Mouse (Mus musculus) brown adipose tissue, adult 24 weeks (tissue): Measurements from ENCODE around the gene 9130213A22Rik. TPM values are rescaled to one million over a fixed set of nuclear protein-coding genes. Genes with fewer than 3 reads are reported as not detected.

Experiments
- H3K27ac ChIP-seq: fragments of 200-500 bp; replicated peaks from 2 replicates; pipeline ENCODE4 v1.5.1; 2012; ENCODE audit warnings: low read depth, mild to moderate bottlenecking, low read length
- H3K4me1 ChIP-seq: fragments of 200-500 bp; 2 replicates; pipeline ENCODE4 v1.6.1; 2012; ENCODE audit warnings: low read length, mixed read lengths; ENCODE audit not compliant: control insufficient read depth, insufficient read depth, insufficient read length
- H3K4me3 ChIP-seq: fragments of 200-500 bp; 2 replicates; pipeline ENCODE4 v1.5.1; 2012; ENCODE audit warnings: low read depth, mild to moderate bottlenecking, low read length, moderate library complexity; ENCODE audit not compliant: insufficient read depth
- polyA plus RNA-seq: library from polyadenylated mRNA; stranded (reverse); fragments of >200 nt; gene quantifications from 2 replicates; pipeline ENCODE4 v1.2.4, GENCODE M21; 2012; ENCODE audit not compliant: missing spikeins, insufficient read depth, insufficient read length

9130213A22Rik gene
- polyA plus RNA-seq, 1 experiment: 0.87 TPM

DNA sequence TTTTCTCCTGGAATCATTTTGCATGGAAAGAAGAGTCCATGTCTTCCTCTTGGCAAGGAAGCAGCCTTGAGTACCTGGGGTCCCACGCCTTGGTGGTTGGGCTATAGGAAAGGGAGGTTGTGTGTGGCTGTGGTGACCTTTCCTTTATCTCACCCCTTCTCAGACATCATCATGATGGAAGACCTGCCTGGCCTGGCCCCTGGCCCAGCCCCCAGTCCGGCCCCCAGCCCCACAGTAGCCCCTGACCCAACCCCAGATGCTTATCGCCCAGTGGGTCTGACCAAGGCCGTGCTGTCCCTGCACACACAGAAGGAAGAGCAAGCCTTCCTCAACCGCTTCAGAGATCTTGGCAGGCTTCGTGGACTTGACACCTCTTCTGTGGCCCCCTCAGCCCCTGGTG is 17.2 kb downstream of the 9130213A22Rik start:
- Histone ChIP-seq H3K4me3 (no peak overlapping the region), H3K4me1 (no peaks in the 10 kb centered on the region), H3K27ac (no peak overlapping the region)

DNA sequence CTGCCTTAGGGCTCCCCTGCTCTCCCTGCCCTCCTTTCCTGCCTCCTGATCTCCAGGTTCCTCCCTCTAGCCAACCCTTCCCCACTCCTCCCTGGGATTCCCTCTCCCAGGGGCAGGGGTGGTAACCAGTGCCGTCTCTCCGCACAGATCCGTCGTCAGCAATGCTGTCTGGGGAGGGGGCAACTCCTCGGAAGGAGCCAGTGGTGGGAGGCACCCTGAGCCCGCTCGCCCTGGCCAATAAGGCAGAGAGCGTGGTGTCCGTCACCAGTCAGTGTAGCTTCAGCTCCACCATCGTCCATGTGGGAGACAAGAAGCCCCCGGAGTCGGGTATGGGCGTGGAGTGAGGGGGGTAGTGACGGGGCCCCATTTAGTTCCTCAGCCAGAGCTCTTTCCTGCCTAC is 17.9 kb downstream of the 9130213A22Rik start:
- no peak overlapping the region for H3K27ac ChIP-seq
- no peak overlapping the region for H3K4me3 ChIP-seq
- no peaks in the 10 kb centered on the region for H3K4me1 ChIP-seq

DNA sequence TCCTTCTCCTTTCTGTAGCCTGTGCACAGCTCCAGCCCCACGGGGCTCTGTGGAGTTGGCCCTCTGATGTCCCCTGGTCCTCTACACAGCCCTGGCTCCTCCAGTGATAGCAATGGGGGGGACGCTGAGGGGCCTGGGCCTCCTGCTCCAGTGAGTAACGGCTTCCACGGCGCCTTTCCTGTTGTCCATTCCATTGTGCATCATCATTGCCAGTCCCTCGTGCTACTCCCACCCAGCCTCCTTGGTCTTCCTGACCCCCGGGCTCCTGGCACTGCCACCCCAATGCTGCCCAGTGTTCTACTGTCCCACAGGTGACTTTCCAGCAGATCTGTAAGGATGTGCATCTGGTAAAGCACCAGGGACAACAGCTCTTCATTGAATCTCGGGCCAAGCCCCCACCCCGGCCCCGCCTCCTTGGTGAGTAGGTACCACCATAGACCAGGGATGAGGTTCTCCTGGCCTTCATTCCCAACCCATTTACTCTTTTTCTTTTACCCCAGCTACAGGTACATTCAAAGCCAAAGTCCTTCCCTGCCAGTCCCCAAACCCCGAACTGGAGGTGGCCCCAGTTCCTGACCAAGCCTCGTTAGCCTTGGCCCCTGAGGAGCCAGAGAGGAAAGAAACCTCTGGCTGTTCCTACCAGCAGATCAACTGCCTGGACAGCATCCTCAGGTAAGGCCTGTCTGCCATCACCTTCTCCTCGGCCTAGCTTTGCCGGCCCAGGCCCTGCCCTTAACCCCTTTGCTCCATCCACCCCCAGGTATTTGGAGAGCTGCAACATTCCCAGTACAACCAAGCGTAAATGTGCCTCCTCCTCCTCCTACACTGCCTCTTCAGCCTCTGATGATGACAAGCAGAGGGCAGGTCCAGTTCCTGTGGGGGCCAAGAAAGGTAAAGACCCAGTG is 18.6 kb downstream of the 9130213A22Rik start:
- Histone ChIP-seq H3K4me3 (no peak overlapping the region), H3K27ac (no peak overlapping the region), H3K4me1 (no peaks in the 10 kb centered on the region)

DNA sequence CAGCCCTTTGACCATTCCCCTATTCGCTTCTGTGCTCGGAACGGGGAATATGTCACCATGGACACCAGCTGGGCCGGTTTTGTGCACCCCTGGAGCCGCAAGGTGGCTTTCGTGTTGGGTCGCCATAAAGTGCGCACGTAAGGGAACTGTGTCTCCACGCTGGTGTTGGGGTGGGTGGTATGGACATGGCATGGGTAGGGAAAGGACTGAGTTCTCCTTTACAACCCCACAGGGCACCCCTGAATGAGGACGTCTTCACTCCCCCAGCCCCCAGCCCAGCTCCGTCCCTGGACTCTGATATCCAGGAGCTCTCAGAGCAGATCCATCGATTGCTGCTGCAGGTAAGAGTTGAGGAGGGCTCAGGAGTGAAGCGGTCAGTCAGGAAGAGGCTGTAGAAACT is 19.3 kb downstream of the 9130213A22Rik start:
- H3K4me1 ChIP-seq: peaks cover 4% of the 10 kb centered on the region
- H3K4me3 ChIP-seq: no peak overlapping the region
- H3K27ac ChIP-seq: no peak overlapping the region

DNA sequence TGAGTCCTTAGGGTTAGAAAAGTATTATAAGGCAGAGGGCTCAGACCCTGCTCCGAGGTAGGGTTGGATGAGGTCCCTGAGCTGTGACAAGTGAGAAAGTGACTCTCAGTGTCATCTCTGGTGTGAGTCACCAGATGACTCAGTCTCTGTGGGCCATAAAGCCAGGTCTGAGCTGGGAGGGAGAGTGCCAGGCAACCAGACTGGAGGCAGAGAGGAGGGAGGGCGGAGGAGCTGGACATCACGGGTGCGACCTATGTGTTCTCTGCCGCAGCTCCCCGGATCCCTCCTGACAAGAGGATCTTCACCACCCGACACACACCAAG is 20.0 kb downstream of the 9130213A22Rik start:
- H3K4me3 ChIP-seq: no peak overlapping the region
- H3K27ac ChIP-seq: no peak overlapping the region
- peaks cover 6% of the 10 kb centered on the region for H3K4me1 ChIP-seq

DNA sequence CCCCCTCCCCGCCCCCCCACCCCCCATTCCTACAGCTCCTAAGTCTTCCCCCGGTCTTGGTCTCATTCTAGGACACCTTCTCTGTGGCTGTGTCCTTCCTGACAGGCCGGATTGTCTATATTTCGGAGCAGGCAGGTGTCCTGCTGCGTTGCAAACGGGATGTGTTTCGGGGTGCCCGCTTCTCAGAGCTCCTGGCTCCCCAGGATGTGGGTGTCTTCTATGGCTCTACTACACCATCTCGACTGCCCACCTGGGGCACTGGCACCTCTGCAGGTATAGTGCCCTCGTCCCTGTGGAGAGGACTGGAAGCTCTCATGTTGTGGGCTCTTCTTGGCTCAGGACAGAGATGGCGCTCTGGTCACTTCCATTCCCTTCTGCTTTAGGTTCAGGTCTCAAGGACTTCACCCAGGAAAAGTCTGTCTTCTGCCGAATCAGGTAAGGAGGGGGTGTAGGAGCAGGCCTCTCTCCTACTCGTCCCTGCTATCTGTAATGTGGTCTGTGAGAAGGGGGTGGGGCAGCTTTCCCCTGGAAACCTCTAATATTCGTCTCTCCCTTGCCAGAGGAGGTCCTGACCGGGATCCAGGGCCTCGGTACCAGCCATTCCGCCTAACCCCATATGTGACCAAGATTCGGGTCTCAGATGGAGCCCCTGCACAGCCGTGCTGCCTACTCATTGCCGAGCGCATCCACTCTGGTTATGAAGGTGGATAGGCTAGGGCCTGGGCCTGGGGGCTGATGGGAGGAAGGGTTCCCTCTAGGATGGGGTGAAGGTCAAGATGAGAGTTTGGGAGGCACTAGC is 20.6 kb downstream of the 9130213A22Rik start:
- Histone ChIP-seq H3K27ac (no peak overlapping the region), H3K4me1 (peaks cover 6% of the 10 kb centered on the region), H3K4me3 (no peak overlapping the region)

DNA sequence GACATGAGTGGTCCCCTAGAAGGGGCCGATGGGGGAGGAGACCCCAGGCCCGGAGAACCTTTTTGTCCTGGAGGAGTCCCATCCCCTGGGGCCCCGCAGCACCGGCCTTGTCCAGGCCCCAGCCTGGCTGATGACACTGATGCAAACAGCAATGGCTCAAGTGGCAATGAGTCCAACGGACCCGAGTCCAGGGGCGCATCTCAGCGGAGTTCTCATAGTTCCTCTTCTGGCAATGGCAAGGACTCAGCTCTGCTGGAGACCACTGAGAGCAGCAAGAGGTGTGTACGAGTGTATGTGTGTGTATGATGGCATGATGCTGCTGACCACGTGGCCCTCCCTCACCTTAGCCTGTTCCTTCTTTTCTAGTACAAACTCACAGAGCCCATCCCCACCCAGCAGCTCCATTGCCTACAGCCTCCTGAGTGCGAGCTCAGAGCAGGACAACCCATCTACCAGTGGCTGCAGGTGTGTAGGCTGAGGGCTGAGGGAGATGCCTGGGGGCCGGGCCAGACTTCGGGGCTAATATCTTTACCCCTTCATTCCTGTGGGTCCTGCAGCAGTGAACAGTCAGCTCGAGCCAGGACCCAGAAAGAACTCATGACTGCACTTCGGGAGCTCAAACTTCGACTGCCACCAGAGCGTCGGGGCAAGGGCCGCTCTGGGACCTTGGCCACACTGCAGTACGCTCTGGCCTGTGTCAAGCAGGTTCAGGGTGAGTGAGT is 21.6 kb downstream of the 9130213A22Rik start:
- H3K27ac ChIP-seq: peak overlapping the region; percentile 91; the same call in 1 of the 2 replicates
- peaks cover 6% of the 10 kb centered on the region for H3K4me1 ChIP-seq
- H3K4me3 ChIP-seq: 0 out of 2 replicates have a peak overlapping the region, but pooled peaks have one; percentile 52

DNA sequence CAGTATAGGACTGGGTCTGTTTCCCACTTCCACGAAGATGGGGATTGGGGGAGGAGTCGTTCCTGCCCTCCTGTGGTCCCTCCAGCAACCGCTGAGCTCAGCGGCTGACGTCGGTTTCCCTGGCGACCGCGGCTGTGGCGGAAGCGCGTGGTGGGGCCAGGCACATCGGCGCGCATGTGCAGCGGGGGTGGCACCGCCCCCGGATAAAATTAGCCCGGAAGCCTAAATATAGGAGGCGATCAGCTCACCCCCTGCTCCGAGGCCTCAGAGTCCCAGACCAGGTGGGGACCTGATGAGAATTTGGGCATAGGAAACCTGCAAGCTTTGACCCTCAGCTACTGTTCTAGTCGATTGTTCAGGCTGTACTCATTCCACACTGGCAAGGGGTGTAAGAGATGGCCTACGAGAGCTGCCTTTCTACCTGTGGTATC is 22.5 kb downstream of the 9130213A22Rik start:
- H3K27ac ChIP-seq: peak overlapping the region; percentile 100
- peaks cover 6% of the 10 kb centered on the region for H3K4me1 ChIP-seq
- peak overlapping the region; percentile 65 for H3K4me3 ChIP-seq

DNA sequence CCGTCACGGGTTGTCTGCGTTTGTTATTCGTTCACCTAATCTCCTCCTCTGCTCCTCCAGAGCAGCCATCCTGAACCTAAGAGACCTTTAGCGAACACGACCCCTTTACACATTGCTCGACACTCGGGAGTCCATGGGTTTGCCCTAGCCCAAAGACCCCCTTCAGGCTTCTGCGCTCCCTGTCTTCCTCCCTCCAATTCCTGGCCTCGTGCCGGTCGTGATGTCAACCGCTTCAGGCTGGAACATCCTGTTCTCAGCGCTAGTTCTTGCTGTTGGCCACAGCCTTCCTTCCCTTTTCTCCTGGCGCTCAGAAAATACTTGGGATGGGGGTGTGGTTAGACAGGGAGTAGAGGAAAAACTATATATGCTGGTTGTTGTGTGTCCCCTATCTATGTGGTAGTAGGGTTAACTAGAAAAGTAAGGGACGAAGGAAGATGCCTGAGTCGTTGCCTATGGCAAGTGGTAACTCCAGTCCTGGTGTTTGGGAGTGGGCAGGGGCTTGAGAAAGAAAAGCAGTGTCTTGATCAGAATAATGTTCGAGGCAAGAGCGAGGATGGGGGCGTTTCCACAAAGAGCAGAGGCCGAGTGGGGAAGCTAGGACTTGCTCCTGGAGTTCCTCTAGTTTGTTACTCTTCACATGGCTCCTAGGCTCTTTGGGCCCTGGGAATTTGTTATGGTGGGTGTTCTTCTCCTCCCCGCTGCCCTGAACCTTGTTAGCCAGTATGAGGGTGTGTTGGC is 23.0 kb downstream of the 9130213A22Rik start:
- peak overlapping the region; percentile 100 for H3K27ac ChIP-seq
- peak overlapping the region; percentile 65 for H3K4me3 ChIP-seq
- H3K4me1 ChIP-seq: peaks cover 6% of the 10 kb centered on the region

DNA sequence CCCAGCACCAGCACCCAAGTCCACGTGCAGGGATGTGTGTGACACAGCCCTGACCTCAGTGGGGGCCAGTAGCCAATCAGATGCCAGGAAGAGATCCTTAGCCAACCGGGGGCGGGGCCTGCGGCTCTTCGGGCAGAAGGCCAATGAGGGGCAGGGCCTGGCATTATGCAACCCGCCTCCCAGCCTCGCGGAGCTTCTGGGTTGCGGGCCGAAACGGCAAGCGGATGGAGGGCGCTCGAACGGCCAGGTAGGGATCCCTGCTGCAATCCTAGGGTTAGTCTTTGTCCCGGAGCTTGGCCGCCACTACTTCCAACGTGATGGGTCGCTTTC is 23.7 kb downstream of the 9130213A22Rik start:
- peak overlapping the region; percentile 100 for H3K27ac ChIP-seq
- peaks cover 6% of the 10 kb centered on the region for H3K4me1 ChIP-seq
- H3K4me3 ChIP-seq: peak overlapping the region; percentile 65

DNA sequence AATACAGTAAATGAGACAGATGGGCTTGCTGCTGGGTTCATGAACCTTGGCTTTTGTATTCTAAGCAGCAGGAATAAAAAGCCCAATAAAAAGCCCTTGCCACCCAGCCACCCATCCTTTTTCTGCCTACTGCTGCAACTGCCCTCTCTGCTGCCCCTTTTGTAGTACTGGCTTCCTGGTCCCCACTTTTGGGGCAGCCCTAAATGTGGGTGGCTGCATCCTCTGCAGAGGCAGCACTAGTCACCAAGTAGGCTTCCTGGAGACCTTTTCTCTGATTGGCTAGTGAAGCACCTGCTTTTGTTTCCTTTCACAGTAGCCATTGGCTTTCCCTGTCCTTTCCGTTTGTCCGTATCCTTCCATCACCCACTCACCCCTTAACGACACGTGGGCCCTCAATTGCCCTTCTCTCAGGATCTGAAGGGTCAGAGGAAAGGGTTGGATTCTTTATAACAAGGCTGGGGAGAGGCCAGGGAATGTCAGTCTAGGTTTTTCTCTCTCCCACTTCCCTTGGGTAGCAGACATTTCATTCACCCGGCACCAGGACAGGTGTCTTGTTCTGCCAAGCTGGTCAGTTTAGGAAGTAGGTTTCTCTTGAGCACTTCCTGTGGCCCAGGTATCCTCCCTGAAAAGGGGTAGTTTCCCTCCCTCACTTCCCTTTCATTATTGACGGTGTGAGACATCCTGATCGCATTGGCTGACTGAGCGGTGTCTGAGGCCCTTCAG is 24.2 kb downstream of the 9130213A22Rik start:
- H3K27ac ChIP-seq: peak overlapping the region; percentile 100
- H3K4me3 ChIP-seq: no peak overlapping the region
- peaks cover 6% of the 10 kb centered on the region for H3K4me1 ChIP-seq

DNA sequence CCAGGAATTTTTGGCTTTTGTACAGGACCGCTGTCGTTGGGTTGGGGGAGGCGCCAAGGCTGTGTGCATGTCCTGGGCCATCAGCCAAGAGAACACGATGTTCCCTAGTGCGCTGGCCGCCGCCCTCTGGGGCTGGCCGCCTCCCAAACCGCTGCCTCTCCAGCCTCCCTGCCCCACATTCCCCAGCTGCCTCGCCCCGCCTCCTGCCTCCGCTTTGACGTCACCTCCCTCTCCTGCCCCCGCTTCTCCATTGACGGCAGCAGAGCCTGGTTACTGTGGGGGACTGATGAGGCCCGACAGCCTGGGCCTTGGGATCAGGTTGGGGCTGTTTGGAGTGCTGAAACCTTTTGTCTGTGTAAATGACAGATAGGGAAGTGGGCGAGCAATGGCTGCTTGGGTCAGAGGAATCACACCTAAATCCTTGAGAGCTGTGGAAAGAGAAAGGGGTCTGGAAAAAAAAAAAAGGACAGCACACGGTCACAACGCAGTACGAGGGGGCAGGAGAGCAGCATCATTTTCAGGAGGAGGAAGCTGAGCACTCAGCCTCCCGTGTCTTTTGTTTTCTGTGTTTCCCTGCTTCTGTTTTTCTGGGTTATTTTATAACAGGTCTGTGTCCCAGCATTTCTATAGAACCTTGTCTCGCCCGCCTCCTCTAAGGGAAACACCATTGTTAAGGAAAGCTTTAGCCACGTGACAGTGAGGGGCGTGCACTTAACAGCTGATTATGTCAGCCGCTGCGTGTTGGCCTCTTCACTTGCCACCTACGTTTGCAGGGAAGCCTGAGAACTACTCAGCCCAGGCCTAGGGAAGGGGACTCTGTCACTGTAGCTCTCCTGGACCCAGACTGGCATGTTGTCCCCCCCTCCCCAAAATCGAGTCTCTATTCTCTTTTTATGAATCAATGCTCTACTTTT is 25.1 kb downstream of the 9130213A22Rik start:
- peak overlapping the region; percentile 100 for H3K27ac ChIP-seq

DNA sequence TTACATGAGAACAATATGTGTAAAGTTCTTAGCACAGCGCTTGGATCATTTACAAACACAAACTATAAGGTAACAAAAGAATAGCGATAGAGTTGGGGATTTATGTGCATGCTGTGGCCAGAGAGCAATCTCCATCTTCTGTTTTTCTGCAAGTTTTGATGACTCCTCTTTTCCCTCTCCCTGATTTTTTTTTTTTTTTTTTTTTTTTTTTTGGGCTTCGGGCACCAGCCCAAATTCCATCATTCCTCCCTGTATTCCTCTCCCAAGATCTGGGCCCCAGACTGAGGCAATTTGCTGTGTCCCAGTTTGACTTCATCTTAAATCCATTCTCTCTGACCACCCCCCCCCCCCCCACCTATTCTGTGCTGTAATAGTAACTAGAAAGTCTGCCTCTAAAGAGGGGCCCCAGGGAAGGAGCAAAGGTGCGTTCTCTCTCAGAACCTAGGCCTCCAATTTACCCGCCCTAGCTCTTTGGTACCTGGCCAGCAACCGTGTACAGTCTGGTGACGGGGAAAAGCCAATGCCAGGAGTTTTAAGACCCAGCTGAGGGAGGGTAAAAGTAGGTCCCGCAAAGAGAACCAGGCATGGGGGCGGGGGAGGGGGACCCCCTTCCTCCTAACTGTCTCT is 25.9 kb downstream of the 9130213A22Rik start:
- peaks cover 6% of the 10 kb centered on the region for H3K4me1 ChIP-seq
- peak overlapping the region; percentile 68 for H3K4me3 ChIP-seq
- H3K27ac ChIP-seq: peak overlapping the region; percentile 99

More for the DNA sequence above, 25.1 kb downstream of the 9130213A22Rik start:
- Histone ChIP-seq H3K4me3 (peak overlapping the region; percentile 68), H3K4me1 (peaks cover 6% of the 10 kb centered on the region)
